Mouse (Mus musculus) intestine, postnatal 0 days (tissue): ENCODE measurements around the gene Diaph3. TPM values are rescaled to one million over a fixed set of nuclear protein-coding genes. Genes with fewer than 3 reads are reported as not detected.

ENCODE experiments used
- ATAC-seq: fragments of 200-750 bp; cut with Nextera tagmentation; 2 replicates; pipeline ENCODE4 v1.8.0; 2017; ENCODE audit warnings: mild to moderate bottlenecking, moderate TSS enrichment, moderate library complexity
- H3K27ac ChIP-seq: fragments of 300-500 bp; sonication (generic); 2 replicates; pipeline ENCODE4 v1.5.1; 2014; ENCODE audit warnings: mild to moderate bottlenecking, low read depth, low read length, moderate library complexity
- H3K27me3 ChIP-seq: fragments of 300-500 bp; sonication (generic); replicated peaks from 2 replicates; pipeline ENCODE4 v1.6.1; 2014; ENCODE audit warnings: low read length, mixed read lengths; ENCODE audit not compliant: control insufficient read depth, insufficient read depth
- H3K36me3 ChIP-seq: fragments of 300-500 bp; sonication (generic); 2 replicates; pipeline ENCODE4 v1.6.1; 2014; ENCODE audit warnings: mild to moderate bottlenecking, moderate library complexity; ENCODE audit not compliant: control insufficient read depth, insufficient read depth
- H3K4me1 ChIP-seq: fragments of 300-500 bp; sonication (generic); replicated peaks from 2 replicates; pipeline ENCODE4 v1.6.1; 2014; ENCODE audit warnings: antibody characterized with exemption, low read length, mixed read lengths; ENCODE audit not compliant: control insufficient read depth, insufficient read depth
- H3K4me2 ChIP-seq: fragments of 300-500 bp; sonication (generic); replicated peaks from 2 replicates; pipeline ENCODE4 v1.6.1; 2014; ENCODE audit warnings: low read depth, mild to moderate bottlenecking, moderate library complexity
- H3K4me3 ChIP-seq: fragments of 300-500 bp; sonication (generic); 2 replicates; pipeline ENCODE4 v1.5.1; 2014; ENCODE audit warnings: low read depth, low read length
- H3K9ac ChIP-seq: fragments of 300-500 bp; sonication (generic); 2 replicates; pipeline ENCODE4 v1.6.1; 2014; ENCODE audit warnings: mild to moderate bottlenecking, low read depth, low read length
- H3K9me3 ChIP-seq: fragments of 300-500 bp; sonication (generic); 2 replicates; pipeline ENCODE4 v1.6.1; 2016; ENCODE audit warnings: mixed run types; ENCODE audit not compliant: control insufficient read depth
- CTCF ChIP-seq: sonication (generic); IDR thresholded peaks from 2 replicates; pipeline ENCODE4 v1.5.1; 2016; ENCODE audit warnings: low read depth, mild to moderate bottlenecking, control low read depth, antibody characterized with exemption, moderate library complexity
- WGBS: fragments of 180-500 bp; shearing (Covaris S2); extraction: QIAGEN DNeasy Blood & Tissue Kit; methylation state at CpG from one replicate; pipeline ENCODE4 v1.1.7; 2014; 5-methylcytosine and 5-hydroxymethylcytosine counted together
- polyA plus RNA-seq: library from polyadenylated mRNA; unstranded; fragments of >200 nt; fragmentation: Nextera tagmentation; extraction: Ambion mirVana; gene quantifications from 2 replicates; pipeline ENCODE4 v1.2.1, GENCODE M21; 2015

Gene Diaph3
- polyA plus RNA-seq, 1 experiment from 2014 or later, result 2.6 TPM

DNA sequence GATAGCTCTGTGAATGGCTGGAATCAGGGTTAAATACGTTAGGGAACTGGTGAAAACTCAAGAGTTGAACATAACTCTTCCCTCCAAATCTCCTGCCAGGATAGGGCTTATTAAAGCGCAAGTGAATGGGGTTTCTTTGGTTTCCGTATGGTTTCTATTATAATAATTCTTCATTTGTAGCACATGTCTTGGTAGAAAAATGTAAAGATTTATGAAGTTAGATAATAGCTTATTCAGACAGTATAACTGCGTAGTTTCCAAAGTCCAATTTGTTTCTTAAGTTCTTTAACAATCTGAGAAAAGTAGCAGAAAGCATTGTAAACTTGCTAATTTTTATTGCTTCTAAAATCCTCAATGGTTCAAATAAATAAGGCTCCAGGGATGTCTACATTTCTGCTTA, 448.3 kb downstream of the Diaph3 start:
- no peak for ATAC-seq
- no peaks in the 10 kb centered on the region for H3K9me3 ChIP-seq
- H3K9ac ChIP-seq, result no peak overlapping the region
- no peaks in the 10 kb centered on the region for H3K36me3 ChIP-seq
- no peak for TF ChIP-seq CTCF
- no peak overlapping the region for H3K4me2 ChIP-seq
- no peak overlapping the region for H3K27ac ChIP-seq
- H3K4me3 ChIP-seq, result no peak overlapping the region
- no peaks in the 10 kb centered on the region for H3K4me1 ChIP-seq
- H3K27me3 ChIP-seq, result no peaks in the 10 kb centered on the region
- WGBS, result 79% methylated on average over 4 of the region's 4 CpGs

DNA sequence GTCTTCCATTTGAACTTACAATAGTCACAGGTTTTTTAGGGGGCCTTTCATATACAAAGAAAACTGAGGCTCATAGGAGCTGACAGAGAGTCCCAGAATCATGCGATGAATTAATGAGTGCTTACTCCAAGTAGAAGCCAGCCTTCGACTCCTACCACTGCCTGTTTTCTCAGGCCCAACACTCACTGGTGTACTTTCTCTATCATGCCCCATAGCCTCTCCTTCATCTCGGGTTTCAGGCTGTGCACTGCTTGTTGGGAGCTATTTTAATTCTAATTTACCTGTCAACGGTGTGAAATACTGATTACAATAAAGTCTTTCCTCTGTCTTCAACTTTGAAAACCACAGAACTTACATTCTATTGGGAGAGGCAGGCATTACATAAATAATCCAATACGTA, 449.7 kb downstream of the Diaph3 start:
- 74% methylated on average over 5 of the region's 5 CpGs for WGBS
- ATAC-seq, result no peak
- TF ChIP-seq CTCF, result no peak

DNA sequence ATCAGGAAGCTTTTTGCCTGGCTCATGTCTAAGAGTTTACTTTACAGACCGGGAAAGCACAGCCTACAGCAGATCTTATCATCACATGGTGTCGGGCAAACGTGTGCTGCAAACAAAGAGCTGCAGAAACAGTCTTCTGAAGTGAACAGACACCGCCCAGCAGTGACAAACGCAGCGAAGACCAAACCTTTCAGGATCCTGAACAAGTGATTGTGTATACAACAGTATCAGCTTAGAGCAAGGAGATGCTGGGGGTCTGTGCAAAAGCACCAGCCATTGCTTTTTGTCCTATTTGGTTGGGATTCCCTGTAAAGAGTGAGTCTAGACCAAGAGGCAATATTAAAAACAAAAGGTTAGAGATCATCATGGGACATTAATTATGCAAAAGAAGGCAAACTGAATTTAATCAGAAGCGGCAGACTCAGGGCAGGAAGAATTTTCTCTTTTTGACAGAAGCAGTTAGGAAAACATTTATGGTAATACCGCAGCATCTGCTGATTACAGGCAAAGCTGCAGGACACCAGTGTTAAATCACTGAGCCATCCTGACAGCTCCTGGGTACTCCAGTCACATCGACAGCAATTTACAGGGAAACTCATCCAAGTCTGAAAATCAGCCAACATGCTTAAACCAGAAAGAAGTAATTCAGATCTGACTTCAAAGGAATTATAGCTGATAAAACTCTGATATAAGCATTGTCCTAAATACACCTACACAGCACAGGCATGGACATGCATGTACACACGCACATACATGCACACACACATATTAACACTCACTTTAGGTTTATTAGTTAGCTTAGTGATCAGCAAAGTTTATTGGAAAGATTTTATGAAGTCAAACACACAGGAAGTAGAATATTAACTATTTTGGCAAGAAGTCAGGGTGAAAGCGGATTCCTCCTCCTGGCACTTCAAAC, 456.2 kb downstream of the Diaph3 start:
- no peak for ATAC-seq
- 37% methylated on average over 11 of the region's 11 CpGs for WGBS
- no peaks in the 10 kb centered on the region for H3K27me3 ChIP-seq
- H3K4me2 ChIP-seq, result no peak overlapping the region
- TF ChIP-seq CTCF, result no peak
- no peak overlapping the region for H3K9ac ChIP-seq
- no peaks in the 10 kb centered on the region for H3K4me1 ChIP-seq
- H3K36me3 ChIP-seq, result no peaks in the 10 kb centered on the region
- H3K9me3 ChIP-seq, result no peaks in the 10 kb centered on the region
- no peak overlapping the region for H3K27ac ChIP-seq
- no peak overlapping the region for H3K4me3 ChIP-seq

More for the DNA sequence above, 449.7 kb downstream of the Diaph3 start:
- Histone ChIP-seq H3K27me3 (no peaks in the 10 kb centered on the region), H3K36me3 (no peaks in the 10 kb centered on the region), H3K27ac (no peak overlapping the region), H3K4me1 (no peaks in the 10 kb centered on the region), H3K9me3 (no peaks in the 10 kb centered on the region), H3K4me2 (no peak overlapping the region), H3K9ac (no peak overlapping the region), H3K4me3 (no peak overlapping the region)

DNA sequence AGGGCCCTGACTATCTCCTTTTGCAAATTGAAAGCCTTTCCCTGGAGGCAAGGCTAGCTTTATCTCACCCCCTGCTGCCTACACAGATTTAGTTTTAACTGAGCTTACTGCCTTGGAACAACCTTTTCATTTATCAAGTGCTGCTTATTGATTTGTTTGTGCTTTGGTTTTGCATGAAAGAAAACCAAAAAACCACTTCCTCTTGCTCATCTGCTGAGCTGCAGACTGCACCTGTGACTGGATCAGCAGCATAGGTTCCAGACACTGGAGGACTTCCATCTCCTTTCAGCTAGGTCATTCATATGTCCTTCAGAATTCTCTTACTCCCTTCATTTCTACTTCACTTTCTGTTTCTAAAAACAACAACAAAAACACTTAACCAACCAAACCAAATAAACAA, 459.1 kb downstream of the Diaph3 start:
- H3K27me3 ChIP-seq, result no peaks in the 10 kb centered on the region
- no peak overlapping the region for H3K4me2 ChIP-seq
- H3K9me3 ChIP-seq, result no peaks in the 10 kb centered on the region
- TF ChIP-seq CTCF, result no peak
- no peaks in the 10 kb centered on the region for H3K36me3 ChIP-seq
- no peaks in the 10 kb centered on the region for H3K4me1 ChIP-seq
- H3K4me3 ChIP-seq, result no peak overlapping the region
- no peak overlapping the region for H3K9ac ChIP-seq
- no peak for ATAC-seq
- no peak overlapping the region for H3K27ac ChIP-seq

DNA sequence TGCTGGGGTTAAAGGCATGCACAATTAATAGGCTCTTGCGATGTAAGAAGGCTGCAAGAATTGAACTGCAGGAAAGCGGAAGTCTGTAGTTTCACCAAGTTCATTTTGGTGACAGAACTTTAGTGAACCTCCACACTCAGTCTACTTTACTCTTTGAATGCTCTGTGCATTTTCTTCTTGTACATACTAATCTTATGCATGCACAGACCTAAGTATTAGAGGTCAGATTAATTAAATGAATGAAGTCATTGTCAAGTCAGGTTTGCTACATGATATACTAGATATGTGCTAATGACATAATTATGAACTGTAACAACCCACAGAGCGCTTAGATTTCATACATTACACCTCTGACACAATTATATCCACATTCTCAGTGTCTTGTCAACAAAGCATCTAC, 462.0 kb downstream of the Diaph3 start:
- Histone ChIP-seq H3K36me3 (no peaks in the 10 kb centered on the region), H3K9ac (no peak overlapping the region), H3K4me1 (no peaks in the 10 kb centered on the region), H3K4me2 (no peak overlapping the region), H3K27me3 (no peaks in the 10 kb centered on the region), H3K4me3 (no peak overlapping the region), H3K27ac (no peak overlapping the region), H3K9me3 (no peaks in the 10 kb centered on the region)
- no peak for ATAC-seq
- no peak for TF ChIP-seq CTCF
- 97% methylated on average over 3 of the region's 3 CpGs for WGBS

DNA sequence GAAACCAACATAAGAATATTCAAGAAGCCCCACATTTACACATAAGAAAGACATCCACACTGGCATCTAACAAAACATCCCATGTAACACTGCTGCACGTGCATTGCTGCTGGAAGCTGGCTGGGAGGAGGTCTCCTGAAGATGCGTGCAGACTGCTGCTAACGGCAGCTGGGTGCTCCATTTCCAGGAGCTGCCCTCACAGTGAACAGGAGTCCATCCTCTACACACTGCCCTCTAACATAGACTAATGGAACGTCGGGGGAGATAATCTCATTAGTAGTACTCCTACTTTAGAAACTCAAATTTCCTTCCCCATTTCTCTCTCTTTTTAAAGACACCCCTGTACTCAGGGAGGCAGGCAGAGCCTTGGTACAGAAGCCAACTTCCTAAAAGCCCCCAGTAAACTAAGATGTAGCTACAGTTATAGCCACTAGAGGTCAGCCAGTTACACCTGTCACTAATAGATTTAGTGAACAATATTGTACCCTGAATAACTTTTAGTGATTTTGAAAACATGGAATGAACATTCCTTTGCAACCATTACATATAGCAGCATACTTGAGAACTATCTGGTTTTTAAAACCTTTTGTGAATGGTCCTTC, 462.8 kb downstream of the Diaph3 start:
- no peak for ATAC-seq
- WGBS, result 65% methylated on average over 5 of the region's 5 CpGs
- H3K4me2 ChIP-seq, result no peak overlapping the region
- H3K4me3 ChIP-seq, result no peak overlapping the region
- no peak overlapping the region for H3K27ac ChIP-seq
- TF ChIP-seq CTCF, result peak; percentile 61
- H3K9me3 ChIP-seq, result no peaks in the 10 kb centered on the region
- no peaks in the 10 kb centered on the region for H3K36me3 ChIP-seq
- no peak overlapping the region for H3K9ac ChIP-seq
- no peaks in the 10 kb centered on the region for H3K4me1 ChIP-seq
- H3K27me3 ChIP-seq, result no peaks in the 10 kb centered on the region
